Mouse (Mus musculus) heart, postnatal 14 days (tissue): ENCODE measurements around the gene Trpm3. TPM values are rescaled to one million over a fixed set of nuclear protein-coding genes. Genes with fewer than 3 reads are reported as not detected.

Experiments used
- microRNA-seq, 2 experiments: library from miRNA; unstranded; fragments of <30 nt; microRNA quantifications; one replicate each; pipeline ENCODE4 v1.2.0; 2021 to 2022
- total RNA-seq, 2 experiments: library from RNA; stranded (reverse); gene quantifications; 2 replicates each; pipeline ENCODE4 v1.2.3; 2021

Trpm3 gene
- total RNA-seq, 2 experiments from 2014 or later: 2.3 TPM

Small RNA genes lying within 50 kb of the gene (microRNA-seq; reads per million reads assigned to microRNA genes)
- 76.9 to 734 reads per million in 2 experiments for gene Mir204
